Mouse (Mus musculus) forebrain, embryonic 13.5 days (tissue): ENCODE data around the gene Ccm2l. TPM values are rescaled to one million over a fixed set of nuclear protein-coding genes. Genes with fewer than 3 reads are reported as not detected.

ENCODE experiments used
- ATAC-seq: fragments of 200-750 bp; cut with Nextera tagmentation; 2 replicates; pipeline ENCODE4 v1.8.0; 2017
- H3K27ac ChIP-seq: fragments of 300-500 bp; sonication (generic); 2 replicates; pipeline ENCODE4 v1.5.1; 2015; ENCODE audit warnings: inconsistent platforms, mild to moderate bottlenecking, moderate library complexity
- H3K27me3 ChIP-seq: fragments of 300-500 bp; sonication (generic); 2 replicates; pipeline ENCODE4 v1.6.1; 2015; ENCODE audit warnings: mild to moderate bottlenecking, inconsistent platforms
- H3K36me3 ChIP-seq: fragments of 300-500 bp; sonication (generic); 2 replicates; pipeline ENCODE4 v1.6.1; 2015; ENCODE audit warnings: mild to moderate bottlenecking, inconsistent platforms; ENCODE audit not compliant: poor library complexity, severe bottlenecking
- H3K4me1 ChIP-seq: fragments of 300-500 bp; sonication (generic); 2 replicates; pipeline ENCODE4 v1.6.1; 2015; ENCODE audit warnings: inconsistent platforms
- H3K4me2 ChIP-seq: fragments of 300-500 bp; sonication (generic); 2 replicates; pipeline ENCODE4 v1.6.1; 2015; ENCODE audit warnings: inconsistent platforms, mild to moderate bottlenecking, moderate library complexity
- H3K4me3 ChIP-seq: fragments of 300-500 bp; sonication (generic); 2 replicates; pipeline ENCODE4 v1.5.1; 2015; ENCODE audit warnings: mild to moderate bottlenecking, inconsistent platforms
- H3K9ac ChIP-seq: fragments of 300-500 bp; sonication (generic); 2 replicates; pipeline ENCODE4 v1.6.1; 2015; ENCODE audit warnings: mild to moderate bottlenecking, inconsistent platforms
- H3K9me3 ChIP-seq: fragments of 300-500 bp; sonication (generic); replicated peaks from 2 replicates; pipeline ENCODE4 v1.6.1; 2016; ENCODE audit warnings: inconsistent platforms
- WGBS: fragments of 180-500 bp; shearing (Covaris S2); methylation state at CpG from one replicate; pipeline ENCODE4 v1.1.7; 2015; 5-methylcytosine and 5-hydroxymethylcytosine counted together
- polyA plus RNA-seq: library from polyadenylated mRNA; unstranded; fragments of >200 nt; fragmentation: Nextera tagmentation; extraction: Ambion mirVana; gene quantifications from 2 replicates; pipeline ENCODE4 v1.2.1, GENCODE M21; 2015

Gene Ccm2l
- polyA plus RNA-seq, 1 experiment from 2014 or later: 0.58 TPM

DNA sequence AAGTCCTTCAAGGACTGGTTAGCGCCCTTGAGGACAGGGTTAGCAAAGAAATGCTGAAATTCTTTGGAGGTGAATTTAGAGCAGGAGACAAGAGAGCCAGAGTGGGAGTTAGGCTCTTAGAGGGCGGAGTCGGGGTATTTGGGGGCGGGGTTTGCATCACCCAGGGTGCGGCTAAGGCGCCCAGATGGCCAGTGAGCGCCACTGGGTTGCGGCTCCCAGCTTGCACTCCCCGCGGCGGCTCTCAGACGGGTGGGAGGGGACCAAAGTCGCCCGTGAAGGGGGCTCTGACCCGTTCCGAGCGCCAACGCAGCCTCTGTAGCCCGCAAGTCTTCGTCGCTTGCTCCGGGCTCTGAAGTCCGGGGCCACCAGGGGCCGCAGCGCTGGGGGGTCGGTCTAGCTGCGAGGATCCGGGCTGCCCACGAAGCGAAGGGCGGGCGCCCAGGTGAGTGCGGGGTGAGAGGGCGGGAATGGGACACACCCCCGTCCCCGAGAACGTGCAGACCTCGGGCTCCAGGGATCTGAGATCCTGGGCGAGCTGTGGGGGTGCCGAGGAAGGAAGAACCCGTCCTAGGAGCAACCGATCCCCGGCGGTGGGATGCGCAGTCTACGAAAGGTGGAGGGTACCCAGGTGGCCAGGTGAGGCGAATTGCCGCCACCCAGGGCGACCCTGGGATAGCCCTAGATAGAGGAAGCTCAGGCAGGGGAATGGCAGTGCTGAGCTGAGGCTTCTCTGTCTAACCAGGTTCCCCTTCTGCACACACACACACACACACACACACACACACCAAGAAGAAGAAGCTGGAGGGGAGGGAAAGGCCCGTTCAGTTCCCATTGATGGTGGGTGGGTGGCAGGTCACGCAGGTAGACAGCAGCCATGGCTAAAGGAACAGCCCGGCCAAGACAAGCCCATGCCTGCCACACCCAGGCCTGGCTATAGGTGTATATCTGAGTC, 42.8 kb downstream of the Ccm2l start, which contains the start of gene Hck:
Gene Hck, plus strand, starts transcription at position 156 of the 952 bp plus-strand sequence.
- ATAC-seq: peak; percentile 71
- H3K4me2 ChIP-seq: peak within 1 kb of the TSS; percentile 71
- H3K4me3 ChIP-seq: peak within 1 kb of the TSS; percentile 42
- H3K9me3 ChIP-seq: no peaks in the 10 kb centered on the region
- peaks cover 77% of the 10 kb centered on the region for H3K27me3 ChIP-seq
- peak within 1 kb of the TSS; percentile 43 for H3K9ac ChIP-seq
- WGBS: 3% methylated on average over 52 of the region's 52 CpGs
- H3K36me3 ChIP-seq: no peaks in the 10 kb centered on the region
- no peak within 1 kb of the TSS for H3K27ac ChIP-seq
- H3K4me1 ChIP-seq: peaks cover 16% of the 10 kb centered on the region

DNA sequence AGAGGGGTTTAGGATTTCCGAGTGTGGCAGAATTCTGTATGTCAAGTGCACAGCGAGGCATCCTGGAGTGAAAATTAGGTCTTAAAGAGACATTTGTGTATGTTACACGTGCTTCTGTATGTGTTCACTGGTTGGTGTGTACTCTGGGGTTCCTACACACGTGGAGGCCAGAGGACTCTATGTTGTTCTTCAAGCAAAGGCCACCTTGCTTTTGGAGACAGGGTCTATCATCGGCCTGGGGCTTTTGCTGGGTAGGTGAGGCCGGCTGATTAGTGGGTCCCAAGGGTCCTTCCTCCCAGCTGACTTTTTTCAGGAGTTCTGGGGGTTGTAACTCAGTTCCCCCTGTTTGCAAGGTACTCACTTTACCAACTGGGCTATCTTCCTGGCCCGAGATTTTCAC, 43.8 kb downstream of the Ccm2l start:
- H3K27me3 ChIP-seq: peaks cover 77% of the 10 kb centered on the region
- no peaks in the 10 kb centered on the region for H3K9me3 ChIP-seq
- no peak overlapping the region for H3K9ac ChIP-seq
- peaks cover 16% of the 10 kb centered on the region for H3K4me1 ChIP-seq
- H3K4me3 ChIP-seq: no peak overlapping the region
- H3K27ac ChIP-seq: no peak overlapping the region
- H3K36me3 ChIP-seq: no peaks in the 10 kb centered on the region
- ATAC-seq: no peak
- 76% methylated on average over 7 of the region's 7 CpGs for WGBS
- no peak overlapping the region for H3K4me2 ChIP-seq

DNA sequence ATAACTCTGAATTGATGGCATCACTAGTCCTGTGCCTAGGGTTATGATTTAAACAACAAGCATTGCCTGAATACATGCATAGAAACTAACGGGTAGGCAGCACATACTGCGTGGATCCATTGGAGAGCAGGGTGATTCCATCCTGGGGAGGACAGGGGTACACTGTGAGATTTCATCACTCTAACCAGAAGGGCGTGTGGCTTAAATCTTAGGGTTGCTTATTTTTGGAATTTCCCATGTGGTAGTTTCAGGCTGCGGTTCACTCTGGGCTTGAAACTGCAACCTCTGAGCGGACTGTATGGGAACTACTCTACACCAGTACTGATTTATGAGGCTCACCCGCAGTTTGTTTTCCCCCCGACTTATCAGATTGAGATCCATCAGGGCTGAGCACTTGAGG, 45.5 kb downstream of the Ccm2l start:
- Histone ChIP-seq H3K4me3 (no peak overlapping the region), H3K4me1 (peaks cover 16% of the 10 kb centered on the region), H3K4me2 (no peak overlapping the region), H3K9me3 (no peaks in the 10 kb centered on the region), H3K9ac (no peak overlapping the region), H3K27ac (no peak overlapping the region), H3K27me3 (peaks cover 65% of the 10 kb centered on the region), H3K36me3 (no peaks in the 10 kb centered on the region)
- 91% methylated on average over 7 of the region's 7 CpGs for WGBS
- no peak for ATAC-seq

DNA sequence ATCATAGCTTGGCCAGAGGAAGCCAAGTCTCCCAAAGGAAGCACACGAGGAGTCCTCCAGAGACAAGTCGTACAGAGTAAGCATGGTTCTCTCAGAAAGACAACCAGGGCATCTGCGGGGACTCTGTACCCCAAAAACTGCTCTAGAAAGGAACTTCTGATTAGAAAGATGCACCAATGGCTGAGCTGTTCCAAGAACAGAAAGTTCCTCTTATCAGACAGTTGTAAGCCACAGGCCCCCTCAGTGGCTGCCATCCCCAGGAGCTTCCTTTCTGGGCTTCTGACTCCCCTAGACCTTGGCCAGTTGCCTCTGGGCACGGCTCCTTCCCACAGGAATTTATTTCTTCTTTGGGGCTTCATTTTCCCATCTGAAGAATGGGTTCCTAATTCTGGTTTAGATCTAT, 49.9 kb downstream of the Ccm2l start:
- H3K9ac ChIP-seq: no peak overlapping the region
- no peak overlapping the region for H3K4me3 ChIP-seq
- 87% methylated on average over 4 of the region's 4 CpGs for WGBS
- H3K36me3 ChIP-seq: no peaks in the 10 kb centered on the region
- H3K27me3 ChIP-seq: peaks cover 22% of the 10 kb centered on the region
- ATAC-seq: no peak
- H3K9me3 ChIP-seq: no peaks in the 10 kb centered on the region
- no peaks in the 10 kb centered on the region for H3K4me1 ChIP-seq
- H3K4me2 ChIP-seq: no peak overlapping the region
- no peak overlapping the region for H3K27ac ChIP-seq

DNA sequence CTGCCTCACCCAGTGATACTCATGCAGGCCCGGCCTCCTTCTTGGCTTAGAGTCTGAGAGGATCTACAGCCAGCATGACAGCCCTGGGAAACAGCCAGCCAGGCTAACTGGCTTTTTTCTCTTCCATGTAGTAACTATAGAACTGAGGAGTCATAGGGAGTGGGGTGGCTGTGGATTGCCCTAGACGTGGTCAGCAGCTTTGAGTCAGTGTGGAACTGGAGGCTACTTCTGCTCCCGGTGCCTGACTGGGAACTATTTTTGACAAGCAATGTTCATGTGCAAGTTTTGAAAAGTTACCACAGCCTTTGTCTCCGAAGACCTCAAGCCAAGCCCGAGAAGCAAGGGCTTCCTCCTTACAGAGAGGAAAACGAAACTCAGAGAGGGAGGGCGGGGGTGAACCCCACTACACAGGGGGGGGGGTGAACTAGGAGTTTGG, 51.3 kb downstream of the Ccm2l start:
- Histone ChIP-seq H3K36me3 (no peaks in the 10 kb centered on the region), H3K4me3 (no peak overlapping the region), H3K27me3 (peaks cover 9% of the 10 kb centered on the region; the same call in 1 of the 2 replicates), H3K4me1 (no peaks in the 10 kb centered on the region), H3K27ac (no peak overlapping the region), H3K4me2 (no peak overlapping the region), H3K9me3 (no peaks in the 10 kb centered on the region), H3K9ac (no peak overlapping the region)
- ATAC-seq: no peak
- WGBS: 81% methylated on average over 7 of the region's 7 CpGs

DNA sequence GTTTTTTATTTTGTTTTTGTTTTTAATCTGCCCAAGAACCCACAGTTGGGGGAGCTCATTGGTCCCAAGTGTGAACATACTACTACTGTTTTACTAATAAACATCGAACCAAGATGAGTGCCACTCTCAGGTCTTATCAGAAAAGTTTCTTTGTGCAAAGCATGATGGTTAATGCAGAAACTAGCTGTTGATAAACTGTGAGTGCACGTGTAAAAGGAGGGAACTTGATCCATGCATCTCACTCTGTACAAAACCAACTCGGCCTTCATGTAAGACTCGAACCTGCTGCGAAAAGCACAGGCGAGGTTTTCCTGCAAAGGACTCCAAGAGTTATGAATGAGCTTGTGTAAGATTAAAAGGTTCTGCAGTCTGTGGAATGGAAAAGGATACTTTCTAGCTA, 53.7 kb downstream of the Ccm2l start:
- Histone ChIP-seq H3K9me3 (no peaks in the 10 kb centered on the region), H3K36me3 (no peaks in the 10 kb centered on the region), H3K27ac (no peak overlapping the region), H3K27me3 (no peaks in the 10 kb centered on the region; the same call in 1 of the 2 replicates), H3K9ac (no peak overlapping the region), H3K4me1 (no peaks in the 10 kb centered on the region), H3K4me3 (no peak overlapping the region), H3K4me2 (no peak overlapping the region)
- ATAC-seq: no peak
- 90% methylated on average over 6 of the region's 6 CpGs for WGBS

DNA sequence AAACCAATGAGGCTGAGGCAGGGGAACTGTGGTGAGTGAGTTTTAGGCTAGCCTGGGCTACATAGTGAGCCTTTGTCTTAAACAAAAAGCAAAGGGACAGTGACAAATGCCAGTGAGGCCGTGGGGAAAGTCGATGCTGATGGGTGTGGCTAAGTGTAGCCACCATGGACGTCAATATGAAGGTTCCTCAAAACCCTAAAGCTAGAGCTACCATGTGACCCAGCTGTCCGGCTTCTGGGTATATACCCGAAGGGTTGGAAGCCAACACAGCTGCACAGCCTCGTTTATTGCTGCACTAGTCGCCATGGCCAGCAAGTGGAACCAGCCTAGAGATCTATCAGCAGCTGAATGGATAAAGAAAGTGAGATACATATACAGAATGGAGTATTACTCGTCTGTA, 54.4 kb downstream of the Ccm2l start:
- no peak for ATAC-seq
- Histone ChIP-seq H3K9ac (no peak overlapping the region), H3K9me3 (no peaks in the 10 kb centered on the region), H3K27ac (no peak overlapping the region), H3K4me3 (no peak overlapping the region), H3K4me1 (no peaks in the 10 kb centered on the region), H3K36me3 (no peaks in the 10 kb centered on the region), H3K4me2 (no peak overlapping the region), H3K27me3 (no peaks in the 10 kb centered on the region; the same call in 1 of the 2 replicates)
- WGBS: 75% methylated on average over 8 of the region's 8 CpGs

DNA sequence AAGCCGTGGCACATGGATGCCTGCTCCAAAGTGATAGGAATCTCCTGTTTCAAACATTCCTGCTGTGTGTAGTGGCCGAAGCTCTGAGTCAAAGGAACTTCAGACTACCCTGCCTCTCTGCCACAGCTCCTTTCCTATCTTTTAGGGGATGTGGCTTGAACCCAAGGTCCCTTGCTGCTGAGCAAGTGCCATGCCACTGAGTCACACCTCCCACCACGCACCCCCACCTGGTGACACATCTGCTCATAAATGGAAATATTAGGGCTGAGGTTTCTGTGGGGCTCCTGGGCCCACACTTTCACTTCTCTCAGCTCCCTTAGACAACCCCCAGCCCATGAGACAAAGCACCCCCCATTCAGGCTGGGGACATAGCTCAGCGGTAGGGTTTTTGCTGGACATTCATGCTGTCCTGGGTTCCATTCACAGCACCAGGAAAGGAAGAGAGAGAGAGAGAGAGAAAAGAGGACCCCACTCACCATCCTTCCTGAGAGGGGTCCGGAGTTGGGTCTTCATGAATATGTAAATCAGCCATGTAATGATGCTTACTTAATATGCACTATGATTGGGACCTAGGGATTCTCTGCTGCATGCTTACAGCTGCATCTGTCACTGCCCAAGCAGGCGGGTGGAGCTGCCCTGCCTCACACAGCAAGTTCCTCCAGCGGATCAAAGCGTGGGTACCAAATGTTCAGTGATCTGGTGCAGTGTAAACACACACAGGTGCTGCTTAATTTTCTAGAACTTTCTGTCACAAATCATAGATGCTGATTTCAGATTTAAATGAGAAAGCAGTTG, 56.3 kb downstream of the Ccm2l start:
- H3K9me3 ChIP-seq: no peaks in the 10 kb centered on the region

DNA sequence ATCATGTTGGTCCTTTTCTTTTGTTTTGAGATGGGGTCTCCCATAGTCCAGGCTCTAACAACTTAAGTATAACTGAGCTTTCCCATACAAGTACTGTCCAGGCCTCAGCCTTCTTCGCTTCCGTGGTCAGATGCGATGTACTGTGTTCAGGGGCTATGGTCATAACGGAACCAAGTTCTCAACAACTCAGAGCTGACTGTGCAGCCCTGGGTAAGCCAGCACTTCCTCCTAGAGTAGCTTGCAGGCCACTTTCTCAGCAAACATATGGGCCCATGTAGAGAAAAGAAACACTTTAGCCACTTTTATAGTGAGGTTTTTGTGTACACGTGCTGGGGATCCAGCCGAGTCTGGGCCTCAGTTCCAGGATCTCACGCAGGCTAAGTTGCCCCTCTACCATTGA, 56.9 kb downstream of the Ccm2l start:
- H3K36me3 ChIP-seq: no peaks in the 10 kb centered on the region
- H3K9me3 ChIP-seq: no peaks in the 10 kb centered on the region
- 89% methylated on average over 7 of the region's 7 CpGs for WGBS
- H3K4me1 ChIP-seq: no peaks in the 10 kb centered on the region
- no peak for ATAC-seq
- H3K27ac ChIP-seq: no peak overlapping the region
- H3K4me3 ChIP-seq: no peak overlapping the region
- H3K9ac ChIP-seq: no peak overlapping the region
- H3K4me2 ChIP-seq: no peak overlapping the region
- H3K27me3 ChIP-seq: peaks cover 5% of the 10 kb centered on the region; the same call in 1 of the 2 replicates

More for the DNA sequence above, 56.3 kb downstream of the Ccm2l start:
- Histone ChIP-seq H3K4me2 (no peak overlapping the region), H3K4me1 (no peaks in the 10 kb centered on the region), H3K36me3 (no peaks in the 10 kb centered on the region), H3K4me3 (no peak overlapping the region), H3K27me3 (peaks cover 5% of the 10 kb centered on the region; the same call in 1 of the 2 replicates), H3K27ac (no peak overlapping the region), H3K9ac (no peak overlapping the region)
- ATAC-seq: no peak
- 74% methylated on average over 8 of the region's 8 CpGs for WGBS

DNA sequence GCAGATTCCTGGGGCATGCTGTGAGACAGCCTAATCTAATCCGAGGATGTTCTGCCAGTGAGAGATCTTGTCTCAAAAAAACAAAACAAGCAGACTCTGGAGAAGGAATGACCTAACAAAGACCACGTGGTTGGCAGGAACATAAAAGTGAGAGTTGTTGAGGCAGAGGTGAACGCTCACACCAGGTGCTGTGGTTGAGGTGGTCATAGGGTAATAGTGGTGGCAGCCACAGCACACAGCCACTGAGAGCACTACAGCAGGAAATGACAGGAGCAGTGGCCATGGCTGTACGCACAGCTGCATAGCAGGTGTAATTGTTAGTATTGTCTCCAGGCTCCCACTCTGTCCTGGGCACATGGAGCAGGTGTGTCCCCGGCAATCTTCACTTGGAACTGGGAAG, 60.1 kb downstream of the Ccm2l start:
- Histone ChIP-seq H3K27ac (no peak overlapping the region), H3K4me3 (no peak overlapping the region), H3K9ac (no peak overlapping the region), H3K36me3 (no peaks in the 10 kb centered on the region), H3K4me2 (no peak overlapping the region), H3K4me1 (no peaks in the 10 kb centered on the region), H3K9me3 (no peaks in the 10 kb centered on the region), H3K27me3 (peaks cover 5% of the 10 kb centered on the region; the same call in 1 of the 2 replicates)
- no peak for ATAC-seq
- 60% methylated on average over 5 of the region's 5 CpGs for WGBS

DNA sequence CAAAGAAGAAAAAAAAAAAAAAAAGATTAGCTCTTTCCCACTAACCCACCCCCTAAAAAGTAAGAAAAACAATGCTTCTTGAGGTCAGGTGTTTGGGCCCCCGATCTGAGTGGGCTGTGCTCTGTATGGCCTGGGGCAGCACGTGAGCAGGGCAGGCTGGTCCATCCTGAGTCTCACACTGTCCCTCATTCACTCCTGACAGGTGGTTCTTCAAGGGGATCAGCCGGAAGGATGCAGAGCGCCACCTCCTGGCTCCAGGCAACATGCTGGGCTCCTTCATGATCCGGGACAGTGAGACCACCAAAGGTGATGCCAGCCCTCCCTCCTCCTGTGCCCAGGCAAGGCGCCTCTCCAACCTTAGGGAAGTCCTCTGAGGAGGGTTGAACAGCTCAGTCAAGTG, 65.3 kb downstream of the Ccm2l start:
- Histone ChIP-seq H3K27me3 (peaks cover 1% of the 10 kb centered on the region; the same call in 1 of the 2 replicates), H3K27ac (no peak overlapping the region), H3K4me1 (no peaks in the 10 kb centered on the region), H3K9ac (no peak overlapping the region), H3K9me3 (no peaks in the 10 kb centered on the region), H3K4me3 (no peak overlapping the region), H3K36me3 (no peaks in the 10 kb centered on the region), H3K4me2 (no peak overlapping the region)
- WGBS: 9% methylated on average over 6 of the region's 6 CpGs
- no peak for ATAC-seq
